Mouse (Mus musculus) hindbrain, postnatal 0 days (tissue): Measurements from ENCODE around the gene Palld. TPM values are rescaled to one million over a fixed set of nuclear protein-coding genes. Genes with fewer than 3 reads are reported as not detected.

ENCODE experiments used
- ATAC-seq: fragments of 200-750 bp; cut with Nextera tagmentation; 2 replicates; pipeline ENCODE4 v1.8.0; 2017; ENCODE audit warnings: mild to moderate bottlenecking, moderate TSS enrichment, moderate library complexity
- DNase-seq: peaks from one replicate; pipeline ENCODE4 v3.0.0-alpha.2; 2015; ENCODE audit warnings: low spot score
- H3K27ac ChIP-seq: fragments of 300-500 bp; sonication (generic); 2 replicates; pipeline ENCODE4 v1.5.1; 2014; ENCODE audit warnings: mild to moderate bottlenecking
- H3K27me3 ChIP-seq: fragments of 300-500 bp; sonication (generic); 2 replicates; pipeline ENCODE4 v1.6.1; 2014; ENCODE audit warnings: low read length, mixed read lengths; ENCODE audit not compliant: insufficient read depth
- H3K36me3 ChIP-seq: fragments of 300-500 bp; sonication (generic); 2 replicates; pipeline ENCODE4 v1.6.1; 2014; ENCODE audit warnings: low read length, mixed read lengths; ENCODE audit not compliant: insufficient read depth
- H3K4me1 ChIP-seq: fragments of 300-500 bp; sonication (generic); 2 replicates; pipeline ENCODE4 v1.6.1; 2014; ENCODE audit warnings: antibody characterized with exemption, low read length, mixed read lengths; ENCODE audit not compliant: insufficient read depth
- H3K4me2 ChIP-seq: fragments of 300-500 bp; sonication (generic); 2 replicates; pipeline ENCODE4 v1.6.1; 2014; ENCODE audit warnings: low read depth, mild to moderate bottlenecking, low read length, moderate library complexity, mixed read lengths
- H3K4me3 ChIP-seq: fragments of 300-500 bp; sonication (generic); 2 replicates; pipeline ENCODE4 v1.5.1; 2014; ENCODE audit warnings: low read length
- H3K9ac ChIP-seq: fragments of 300-500 bp; sonication (generic); replicated peaks from 2 replicates; pipeline ENCODE4 v1.6.1; 2014; ENCODE audit warnings: mild to moderate bottlenecking, low read length, moderate library complexity, mixed read lengths
- H3K9me3 ChIP-seq: fragments of 300-500 bp; sonication (generic); 2 replicates; pipeline ENCODE4 v1.6.1; 2016; ENCODE audit warnings: low read length, mixed read lengths
- CTCF ChIP-seq: IDR thresholded peaks from 2 replicates; pipeline ENCODE4 v1.5.1; 2016; ENCODE audit warnings: antibody characterized with exemption, control low read depth, low read depth
- WGBS: fragments of 180-500 bp; shearing (Covaris S2); extraction: QIAGEN DNeasy Blood & Tissue Kit; methylation state at CpG from one replicate; pipeline ENCODE4 v1.1.7; 2014; 5-methylcytosine and 5-hydroxymethylcytosine counted together
- polyA plus RNA-seq: library from polyadenylated mRNA; unstranded; fragments of >200 nt; fragmentation: Nextera tagmentation; extraction: Ambion mirVana; gene quantifications from 2 replicates; pipeline ENCODE4 v1.2.1, GENCODE M21; 2015
- total RNA-seq: library from RNA; depleted of rRNA; stranded (reverse); fragments of >200 nt; gene quantifications from 2 replicates; pipeline ENCODE4 v1.2.3, GENCODE M21; 2014

The Palld gene
- total and polyA plus RNA-seq, 2 experiments from 2014 or later, result 3.5 to 14.0 TPM

DNA sequence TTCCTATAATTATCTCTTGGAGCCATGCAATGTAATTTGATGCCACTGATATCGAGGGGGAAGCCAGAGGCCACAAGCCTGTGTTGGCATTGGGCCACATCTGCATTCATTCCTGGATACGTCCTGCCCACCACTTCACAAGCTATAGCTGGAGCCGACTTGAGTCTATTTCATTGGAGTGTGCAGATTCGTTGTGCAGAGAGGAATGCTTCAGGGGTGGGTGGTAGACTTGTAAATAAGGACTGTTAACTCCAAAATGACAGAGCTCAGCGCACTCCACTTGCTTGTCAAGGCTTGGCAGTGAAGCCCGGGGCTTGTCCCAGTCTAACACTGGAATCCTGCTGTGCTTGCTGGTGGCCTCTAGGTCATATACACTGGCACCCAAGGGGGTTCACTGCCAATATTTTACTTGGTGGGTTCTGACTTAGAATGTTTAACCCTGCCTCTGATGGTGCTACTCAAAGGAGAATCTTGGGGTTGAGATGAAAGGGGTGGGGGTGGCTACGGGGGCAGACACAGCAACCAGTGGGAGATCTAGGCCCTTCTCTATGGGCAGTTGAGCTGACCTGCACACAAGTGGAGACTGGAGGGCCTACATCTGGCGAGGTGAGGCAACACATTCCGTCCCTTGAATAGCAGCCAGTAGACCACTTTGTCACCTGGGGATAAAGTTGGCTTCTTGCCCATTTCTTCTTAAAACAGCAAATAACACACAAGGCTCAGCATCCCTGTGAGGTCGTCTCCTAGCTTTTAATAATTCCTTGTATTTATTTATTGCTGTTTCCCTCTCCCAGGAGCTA, 157.1 kb downstream of the Palld start:
- no peak overlapping the region for H3K4me3 ChIP-seq
- DNase-seq (peak; percentile 18), ATAC-seq (no peak)
- no peak overlapping the region for H3K4me2 ChIP-seq
- no peaks in the 10 kb centered on the region for H3K9me3 ChIP-seq
- WGBS, result 44% methylated on average over 10 of the region's 10 CpGs
- H3K4me1 ChIP-seq, result peaks cover 7% of the 10 kb centered on the region; the same call in 1 of the 2 replicates
- H3K27ac ChIP-seq, result no peak overlapping the region
- no peak for TF ChIP-seq CTCF
- H3K36me3 ChIP-seq, result no peaks in the 10 kb centered on the region
- no peaks in the 10 kb centered on the region for H3K27me3 ChIP-seq
- no peak overlapping the region for H3K9ac ChIP-seq

DNA sequence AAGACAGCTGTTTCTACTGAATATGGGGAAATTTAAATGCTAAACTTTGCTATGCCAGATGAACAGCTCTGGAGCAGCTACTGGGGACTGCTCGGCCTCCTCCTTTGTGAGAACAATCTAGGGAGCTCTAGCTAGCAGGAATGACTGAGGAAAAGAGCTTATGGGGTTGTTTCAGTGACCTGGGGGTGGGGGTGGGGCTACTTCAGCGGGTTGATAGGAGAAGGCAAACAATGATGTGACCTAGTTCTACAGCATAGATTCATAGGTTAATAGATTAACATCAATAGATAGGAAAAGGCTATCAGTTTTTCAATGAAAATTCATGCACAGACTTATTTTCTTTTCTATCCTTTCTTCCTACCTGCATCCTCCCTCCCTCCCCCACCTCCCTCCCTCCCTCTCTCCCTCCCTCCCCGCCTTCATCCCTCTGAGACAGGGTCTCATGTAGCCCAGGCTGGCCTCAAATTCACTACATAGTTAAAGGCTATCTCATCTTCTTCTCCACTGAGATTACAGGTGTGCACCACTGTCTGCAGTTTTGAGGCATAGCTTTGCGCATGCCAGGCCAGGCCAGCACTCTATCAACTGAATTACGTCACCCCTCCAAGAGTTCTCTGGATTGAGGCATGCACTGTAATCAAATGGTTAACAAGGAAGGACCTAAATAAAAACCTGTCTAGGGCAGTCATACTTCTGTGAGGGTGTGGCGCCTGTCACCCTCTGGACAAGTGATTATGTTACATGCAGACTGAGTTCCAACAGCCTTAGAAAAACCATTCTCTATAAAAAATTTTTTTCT, 158.5 kb downstream of the Palld start:
- H3K27me3 ChIP-seq, result no peaks in the 10 kb centered on the region
- H3K4me2 ChIP-seq, result no peak overlapping the region
- no peak for ATAC-seq
- H3K9ac ChIP-seq, result no peak overlapping the region
- H3K9me3 ChIP-seq, result no peaks in the 10 kb centered on the region
- WGBS, result 86% methylated on average over 6 of the region's 6 CpGs
- no peak for DNase-seq
- no peak overlapping the region for H3K27ac ChIP-seq
- no peak for TF ChIP-seq CTCF
- peaks cover 7% of the 10 kb centered on the region; the same call in 1 of the 2 replicates for H3K4me1 ChIP-seq
- no peak overlapping the region for H3K4me3 ChIP-seq
- H3K36me3 ChIP-seq, result no peaks in the 10 kb centered on the region

DNA sequence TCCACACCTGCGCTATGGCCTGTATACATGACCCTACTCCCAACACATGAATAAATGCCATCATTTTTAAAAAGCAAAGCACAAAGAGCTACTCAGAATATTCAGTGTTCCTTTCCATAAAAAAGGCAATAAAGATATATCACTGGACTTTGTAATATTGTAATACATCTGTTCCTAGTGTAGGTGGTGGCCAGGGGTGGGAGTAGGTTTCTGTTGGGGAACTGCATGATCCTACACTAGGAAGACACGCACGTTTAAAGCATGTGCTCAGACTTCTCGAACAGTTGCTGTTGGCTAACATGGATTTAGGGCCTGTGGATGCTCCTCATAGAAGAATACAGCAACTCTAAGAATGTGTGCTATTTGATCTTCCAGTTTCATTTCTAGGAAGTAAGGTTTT, 165.0 kb downstream of the Palld start:
- no peaks in the 10 kb centered on the region for H3K36me3 ChIP-seq
- no peak for TF ChIP-seq CTCF
- H3K4me1 ChIP-seq, result no peaks in the 10 kb centered on the region
- H3K4me3 ChIP-seq, result no peak overlapping the region
- WGBS, result 94% methylated on average over 4 of the region's 4 CpGs
- no peaks in the 10 kb centered on the region for H3K9me3 ChIP-seq
- H3K27me3 ChIP-seq, result no peaks in the 10 kb centered on the region
- no peak overlapping the region for H3K9ac ChIP-seq
- H3K4me2 ChIP-seq, result no peak overlapping the region
- DNase-seq (no peak), ATAC-seq (no peak)
- H3K27ac ChIP-seq, result no peak overlapping the region

DNA sequence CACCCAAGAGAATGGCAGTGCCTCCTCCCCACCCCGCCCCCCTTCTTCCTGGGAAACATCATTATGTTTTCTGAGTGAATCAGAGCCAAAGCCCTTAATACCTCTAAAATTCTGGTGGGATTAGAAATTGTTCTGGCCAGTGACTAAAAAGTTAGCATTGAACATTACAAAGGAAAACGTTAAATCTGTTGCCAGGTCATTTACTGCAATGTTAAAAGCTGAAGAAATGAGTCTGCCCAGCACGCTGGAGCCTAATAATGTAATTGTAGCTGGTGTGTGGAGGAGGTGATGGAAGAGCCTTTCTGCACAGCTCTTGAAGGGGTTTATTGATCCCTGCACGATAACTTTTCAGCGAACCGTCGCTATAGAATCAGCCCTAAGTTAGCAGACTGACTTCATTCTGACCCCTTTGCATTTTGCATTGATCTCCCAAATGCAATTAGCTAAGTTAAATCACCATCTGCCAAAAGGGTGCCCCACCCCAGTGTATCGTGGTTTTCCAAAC, 165.7 kb downstream of the Palld start:
- no peak overlapping the region for H3K4me2 ChIP-seq
- no peaks in the 10 kb centered on the region for H3K4me1 ChIP-seq
- no peaks in the 10 kb centered on the region for H3K9me3 ChIP-seq
- DNase-seq, result no peak
- no peak for ATAC-seq
- H3K4me3 ChIP-seq, result no peak overlapping the region
- 81% methylated on average over 8 of the region's 8 CpGs for WGBS
- no peak for TF ChIP-seq CTCF
- H3K9ac ChIP-seq, result no peak overlapping the region
- no peaks in the 10 kb centered on the region for H3K27me3 ChIP-seq
- H3K27ac ChIP-seq, result no peak overlapping the region
- H3K36me3 ChIP-seq, result no peaks in the 10 kb centered on the region

DNA sequence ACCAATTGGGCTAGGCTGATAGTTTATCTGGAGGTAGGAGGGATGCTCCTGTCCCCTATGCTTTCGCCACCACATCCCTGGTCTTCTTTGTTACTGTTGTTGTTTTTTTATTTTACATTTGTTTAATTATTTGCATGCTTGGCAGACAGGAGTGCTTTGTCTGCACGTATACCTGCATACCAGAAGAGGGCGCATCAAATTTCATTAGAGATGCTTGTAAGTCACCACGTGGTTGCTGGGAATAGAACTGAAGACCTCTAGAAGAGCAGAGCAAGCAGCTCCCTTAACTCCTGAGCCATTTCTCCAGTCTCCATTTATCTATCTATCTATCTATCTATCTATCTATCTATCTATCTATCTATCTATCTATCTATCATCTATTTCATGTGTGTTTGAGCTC, 166.4 kb downstream of the Palld start:
- 52% methylated on average over 4 of the region's 4 CpGs for WGBS
- Histone ChIP-seq H3K4me1 (no peaks in the 10 kb centered on the region), H3K27ac (no peak overlapping the region), H3K36me3 (no peaks in the 10 kb centered on the region), H3K27me3 (no peaks in the 10 kb centered on the region), H3K4me3 (no peak overlapping the region), H3K9me3 (no peaks in the 10 kb centered on the region), H3K4me2 (no peak overlapping the region), H3K9ac (no peak overlapping the region)
- TF ChIP-seq CTCF, result peak; percentile 40
- ATAC-seq (no peak), DNase-seq (peak; percentile 37)

DNA sequence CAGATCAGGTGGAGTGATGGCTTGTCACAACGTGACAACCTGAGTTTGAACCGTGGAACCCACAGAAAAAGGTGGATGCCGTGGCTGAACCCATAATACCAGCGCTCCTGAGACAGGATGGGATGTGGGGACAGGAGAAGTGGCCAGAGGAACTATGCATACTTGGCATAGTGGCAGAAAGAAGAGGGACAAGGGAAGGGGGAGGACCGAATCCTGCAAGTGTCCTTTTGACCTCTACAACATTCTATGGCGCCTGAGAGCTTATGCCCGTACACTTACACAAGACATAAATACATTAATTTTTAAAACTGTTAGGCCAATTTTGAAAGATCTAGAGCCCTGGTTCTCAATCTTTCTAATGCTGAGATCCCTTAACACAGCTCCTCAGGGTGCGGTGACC, 168.3 kb downstream of the Palld start:
- H3K27ac ChIP-seq, result no peak overlapping the region
- DNase-seq (no peak), ATAC-seq (no peak)
- H3K4me2 ChIP-seq, result no peak overlapping the region
- H3K4me3 ChIP-seq, result no peak overlapping the region
- H3K9me3 ChIP-seq, result no peaks in the 10 kb centered on the region
- no peaks in the 10 kb centered on the region for H3K4me1 ChIP-seq
- no peak overlapping the region for H3K9ac ChIP-seq
- H3K27me3 ChIP-seq, result no peaks in the 10 kb centered on the region
- TF ChIP-seq CTCF, result no peak
- WGBS, result 95% methylated on average over 8 of the region's 8 CpGs
- H3K36me3 ChIP-seq, result no peaks in the 10 kb centered on the region
